Mouse (Mus musculus) B cell, adult (primary cell): ENCODE results near the gene Tmem260. TPM values are rescaled to one million over a fixed set of nuclear protein-coding genes. Genes with fewer than 3 reads are reported as not detected.

Source experiments
- total RNA-seq: library from RNA; stranded (reverse); gene quantifications from 4 replicates; pipeline ENCODE4 v1.2.4, GENCODE M21; 2023; ENCODE audit not compliant: inconsistent age

Gene Tmem260
- 24.9 to 28.2 TPM (median 26.7 TPM) in 4 replicates for total RNA-seq

DNA sequence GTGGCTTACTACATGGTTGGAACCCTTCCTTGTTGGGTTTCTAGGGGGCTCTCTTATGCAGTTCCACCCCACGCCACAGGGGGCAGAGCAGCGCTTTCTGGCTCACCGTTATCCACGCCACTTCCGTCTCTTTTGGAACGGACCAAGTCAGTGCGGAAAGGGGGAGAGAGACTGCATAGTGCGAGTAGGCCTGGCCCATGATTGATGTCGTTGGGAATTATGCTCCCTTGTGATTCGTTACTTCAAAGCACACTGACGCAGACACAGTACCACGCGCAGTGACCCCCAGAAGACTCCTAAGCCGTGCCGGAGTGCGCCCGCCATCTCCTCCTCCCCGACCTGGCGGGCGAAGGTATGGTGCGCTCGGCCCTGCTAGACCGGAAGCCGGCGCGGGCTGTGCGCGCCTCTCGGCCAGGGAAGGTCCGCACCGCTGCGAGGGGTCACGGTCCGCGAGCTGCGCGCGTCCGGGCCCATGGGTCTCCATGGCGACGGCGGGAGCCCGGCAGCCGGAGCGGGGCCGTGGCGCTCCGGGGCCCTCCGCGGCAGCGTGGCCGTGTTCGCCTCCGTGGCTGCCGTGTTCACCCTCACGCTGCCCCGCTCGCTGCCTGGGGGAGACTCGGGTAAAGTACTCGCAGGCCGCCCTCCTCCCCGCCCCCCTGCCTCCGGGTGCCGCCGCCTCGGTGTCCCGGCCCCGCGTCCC, at the start of gene Tmem260:
TSS of gene Tmem260 (plus strand) at position 141 of the 700 bp plus-strand sequence.

Other genes with a start within 250 kb of the Tmem260 start
- not detected in 4 replicates for gene Otx2, start 227.7 kb downstream of the Tmem260 start, total RNA-seq